Mouse (Mus musculus) spleen, postnatal 14 days (tissue): ENCODE measurements around the gene Stk25.

Source experiments
- DNase-seq, 2 experiments: peaks; one replicate each; pipeline ENCODE4 v3.0.0; 2021 to 2022; ENCODE audit warnings: low spot score in 2 of 2

Stk25 gene

GRCm38 (mm10) chr1:93607090-93608083 is 51.1 kb downstream of the Stk25 start:
- no peak for DNase-seq

- no peak for DNase-seq
Measured at GRCm38 (mm10) chr1:93603921-93604320, 54.5 kb downstream of the Stk25 start.

GRCm38 (mm10) chr1:93602911-93603310 is 55.5 kb downstream of the Stk25 start:
- no peak for DNase-seq

- no peak for DNase-seq
Measured at GRCm38 (mm10) chr1:93595916-93596315, 62.5 kb downstream of the Stk25 start.

GRCm38 (mm10) chr1:93593960-93594359 is 64.5 kb downstream of the Stk25 start:
- DNase-seq: no peak

GRCm38 (mm10) chr1:93588346-93588745 is 70.1 kb downstream of the Stk25 start:
- DNase-seq: no peak

GRCm38 (mm10) chr1:93581545-93581944 is 76.9 kb downstream of the Stk25 start:
- no peak for DNase-seq

- no peak for DNase-seq
Measured at GRCm38 (mm10) chr1:93577861-93578260, 80.6 kb downstream of the Stk25 start.

GRCm38 (mm10) chr1:93577066-93577465 is 81.4 kb downstream of the Stk25 start:
- no peak for DNase-seq
